Mouse (Mus musculus) thymus, adult 2 months (tissue): ENCODE data around the gene Cd84. TPM values are rescaled to one million over a fixed set of nuclear protein-coding genes. Genes with fewer than 3 reads are reported as not detected.
A peak's percentile ranks its signal among the peaks of the same experiment; 100 is the strongest.

Experiments used
- DNase-seq: peaks from one replicate; pipeline ENCODE4 v3.0.0; 2021
- H3K27ac ChIP-seq: fragments of 200-500 bp; 2 replicates; pipeline ENCODE4 v1.5.1; 2012; ENCODE audit warnings: low read length, control low read depth; ENCODE audit not compliant: control insufficient read depth, insufficient read depth
- H3K27me3 ChIP-seq: fragments of 200-500 bp; 2 replicates; pipeline ENCODE4 v1.6.1; 2012; ENCODE audit warnings: mild to moderate bottlenecking, low read length, moderate library complexity, mixed read lengths; ENCODE audit not compliant: control insufficient read depth, insufficient read depth
- H3K36me3 ChIP-seq: fragments of 200-500 bp; 2 replicates; pipeline ENCODE4 v1.6.1; 2012; ENCODE audit warnings: mild to moderate bottlenecking, low read length, moderate library complexity; ENCODE audit not compliant: control insufficient read depth, insufficient read depth
- H3K4me1 ChIP-seq: fragments of 200-500 bp; replicated peaks from 2 replicates; pipeline ENCODE4 v1.6.1; 2012; ENCODE audit warnings: low read length; ENCODE audit not compliant: control insufficient read depth, insufficient read depth
- H3K4me3 ChIP-seq: fragments of 200-500 bp; 2 replicates; pipeline ENCODE4 v1.5.1; 2012; ENCODE audit warnings: mild to moderate bottlenecking, low read length, control low read depth, moderate library complexity; ENCODE audit not compliant: control insufficient read depth, insufficient read depth
- CTCF ChIP-seq: fragments of 200-500 bp; IDR thresholded peaks from 2 replicates; pipeline ENCODE4 v1.5.1; 2012; ENCODE audit warnings: mild to moderate bottlenecking, control low read depth, low read length, moderate library complexity, borderline replicate concordance; ENCODE audit not compliant: control insufficient read depth, poor library complexity, insufficient read depth; ENCODE audit errors: extremely low read depth
- POLR2A ChIP-seq: fragments of 200-500 bp; IDR thresholded peaks from 2 replicates; pipeline ENCODE4 v1.6.1; 2012; ENCODE audit warnings: mild to moderate bottlenecking, low read length, control low read depth, moderate library complexity; ENCODE audit not compliant: control insufficient read depth, poor library complexity, insufficient read depth; ENCODE audit errors: extremely low read depth
- WGBS: fragments of 180-500 bp; shearing (Covaris S2); methylation state at CpG from one replicate; pipeline ENCODE4 v1.1.7; 2018; 5-methylcytosine and 5-hydroxymethylcytosine counted together
- polyA plus RNA-seq: library from polyadenylated mRNA; depleted of rRNA; stranded (reverse); fragments of >200 nt; gene quantifications from 2 replicates; pipeline ENCODE4 v1.2.3, GENCODE M21; 2012

Gene Cd84
- polyA plus RNA-seq, 1 experiment = 27.8 TPM

- Histone ChIP-seq H3K4me3 (no peak overlapping the region), H3K4me1 (peaks cover 2% of the 10 kb centered on the region; the same call in 1 of the 2 replicates), H3K27me3 (no peaks in the 10 kb centered on the region), H3K27ac (no peak overlapping the region), H3K36me3 (no peaks in the 10 kb centered on the region)
- 62% methylated on average over 4 of the region's 4 CpGs for WGBS
- TF ChIP-seq POLR2A (no peak), CTCF (no peak)
- no peak for DNase-seq
Measured at GRCm38 (mm10) chr1:171816991-171817390, 22.5 kb upstream of the Cd84 start.

- no peaks in the 10 kb centered on the region for H3K27me3 ChIP-seq
- 34% methylated on average over 1 of the region's 1 CpGs for WGBS
- H3K36me3 ChIP-seq = no peaks in the 10 kb centered on the region
- H3K27ac ChIP-seq = no peak overlapping the region
- no peak for DNase-seq
- no peak overlapping the region for H3K4me3 ChIP-seq
- TF ChIP-seq CTCF (no peak), POLR2A (no peak)
- peaks cover 2% of the 10 kb centered on the region; the same call in 1 of the 2 replicates for H3K4me1 ChIP-seq
Measured at GRCm38 (mm10) chr1:171821331-171821730, 18.2 kb upstream of the Cd84 start.

DNA sequence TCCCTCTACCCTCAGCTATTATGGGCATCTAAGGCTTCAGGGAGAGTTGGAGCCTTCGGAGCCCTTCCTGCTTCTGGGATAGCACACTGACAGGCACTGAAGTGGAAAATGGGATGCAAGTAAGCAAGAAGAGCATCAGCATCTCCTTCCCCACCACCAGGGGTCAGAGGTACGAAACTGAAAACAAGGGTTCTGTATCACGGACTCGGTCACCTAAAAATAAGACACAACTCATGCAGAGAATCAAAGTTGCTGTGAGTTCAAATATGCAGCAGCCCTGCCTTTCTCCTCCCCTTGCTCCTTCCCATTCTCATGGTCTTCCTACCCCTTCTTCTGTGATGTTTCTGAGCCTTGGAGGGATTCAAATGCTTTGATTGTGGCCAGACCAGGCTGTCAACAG is 14.0 kb upstream of the Cd84 start:
- DNase-seq = no peak
- no peak overlapping the region for H3K4me3 ChIP-seq
- no peaks in the 10 kb centered on the region for H3K27me3 ChIP-seq
- no peaks in the 10 kb centered on the region for H3K36me3 ChIP-seq
- WGBS = 50% methylated on average over 4 of the region's 4 CpGs
- H3K4me1 ChIP-seq = peaks cover 3% of the 10 kb centered on the region; the same call in 1 of the 2 replicates
- no peak overlapping the region for H3K27ac ChIP-seq
- TF ChIP-seq CTCF = no peak

DNA sequence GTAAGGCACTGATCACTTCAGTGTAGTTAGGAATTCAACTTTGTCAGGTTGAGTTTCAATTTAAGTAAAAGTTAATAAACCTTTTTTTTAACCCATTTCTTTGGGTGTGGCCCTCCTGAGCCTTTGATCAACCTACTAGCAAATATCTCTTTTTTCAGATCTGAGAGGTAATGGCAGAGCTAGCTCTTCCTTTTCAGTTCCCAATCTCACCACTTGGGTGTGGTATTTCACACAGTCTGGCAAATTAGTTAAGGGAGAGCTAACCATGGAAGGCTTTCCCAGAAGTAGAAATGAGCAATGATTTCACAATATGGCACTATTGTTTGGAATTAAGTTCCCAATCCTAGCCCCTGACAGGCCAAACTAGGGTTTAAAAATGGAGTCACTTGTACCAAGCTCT is 13.3 kb upstream of the Cd84 start:
- no peak for TF ChIP-seq POLR2A
- no peak for TF ChIP-seq CTCF
- Histone ChIP-seq H3K27me3 (no peaks in the 10 kb centered on the region), H3K4me3 (no peak overlapping the region), H3K36me3 (no peaks in the 10 kb centered on the region), H3K4me1 (peaks cover 3% of the 10 kb centered on the region; the same call in 1 of the 2 replicates), H3K27ac (no peak overlapping the region)
- DNase-seq = peak; percentile 70

DNA sequence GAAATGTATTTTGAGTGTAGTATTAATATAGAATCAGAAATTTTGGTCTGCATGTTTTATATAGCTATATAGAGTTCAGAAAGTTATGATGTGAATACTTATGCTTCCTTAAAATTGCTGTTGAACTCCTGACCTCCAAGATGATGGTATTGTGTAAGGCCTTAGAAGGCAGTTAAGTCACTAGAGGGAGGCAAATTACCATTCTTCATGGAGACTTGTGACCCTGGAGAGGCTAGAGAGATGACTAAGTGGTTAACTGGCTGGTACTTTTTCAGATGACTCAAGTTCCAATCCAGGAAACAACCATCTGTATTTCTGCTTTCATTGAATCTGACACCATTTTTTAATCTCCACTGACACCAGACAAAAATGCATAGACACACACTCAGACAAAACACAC is 11.8 kb upstream of the Cd84 start:
- no peak for DNase-seq
- H3K36me3 ChIP-seq = no peaks in the 10 kb centered on the region
- no peak overlapping the region for H3K27ac ChIP-seq
- H3K4me3 ChIP-seq = no peak overlapping the region
- TF ChIP-seq CTCF = no peak
- TF ChIP-seq POLR2A = no peak
- no peaks in the 10 kb centered on the region for H3K27me3 ChIP-seq
- peaks cover 3% of the 10 kb centered on the region; the same call in 1 of the 2 replicates for H3K4me1 ChIP-seq

DNA sequence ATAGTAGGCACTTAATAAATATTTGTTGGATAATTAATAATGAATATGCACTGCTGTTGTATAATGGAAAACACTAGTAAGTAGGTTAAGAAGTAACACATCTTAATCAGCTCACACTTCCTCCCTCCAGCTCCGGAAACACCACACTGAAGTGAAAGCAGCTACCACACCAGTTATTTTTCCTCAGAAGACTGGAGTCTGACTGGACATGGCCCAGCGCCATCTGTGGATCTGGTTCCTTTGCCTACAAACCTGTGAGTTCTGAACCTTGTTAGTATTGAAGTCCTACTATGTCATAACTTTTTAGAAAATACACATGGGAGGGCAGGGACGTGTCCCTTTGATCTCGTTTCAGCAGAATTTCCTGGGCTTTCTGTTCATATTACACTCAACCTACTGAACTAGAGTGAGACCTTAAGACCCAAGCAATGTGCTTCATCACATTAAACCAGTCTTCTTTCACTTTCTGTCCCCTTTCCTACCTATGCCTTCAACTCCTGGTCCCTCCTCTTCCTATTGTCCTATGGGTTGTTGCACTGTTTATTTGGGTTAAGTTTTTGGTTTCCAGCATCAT is 1.0 kb downstream of the Cd84 start:
- peak; percentile 61 for DNase-seq
- peak overlapping the region; percentile 65 for H3K27ac ChIP-seq

More for the DNA sequence above, 1.0 kb downstream of the Cd84 start:
- peak overlapping the region; percentile 19; the same call in 1 of the 2 replicates for H3K4me3 ChIP-seq
- H3K36me3 ChIP-seq = no peaks in the 10 kb centered on the region
- no peaks in the 10 kb centered on the region for H3K27me3 ChIP-seq
- no peak for TF ChIP-seq POLR2A
- TF ChIP-seq CTCF = no peak
- 4% methylated on average over 4 of the region's 4 CpGs for WGBS
- peaks cover 5% of the 10 kb centered on the region for H3K4me1 ChIP-seq
